Mouse (Mus musculus) hindbrain, embryonic 11.5 days (tissue): Measurements from ENCODE around the gene Dlec1. TPM values are rescaled to one million over a fixed set of nuclear protein-coding genes. Genes with fewer than 3 reads are reported as not detected.

Source experiments
- ATAC-seq: fragments of 200-750 bp; cut with Nextera tagmentation; 2 replicates; pipeline ENCODE4 v1.8.0; 2017; ENCODE audit warnings: mild to moderate bottlenecking, moderate TSS enrichment, moderate library complexity; ENCODE audit not compliant: low FRiP score
- DNase-seq: peaks from one replicate; pipeline ENCODE4 v3.0.0-alpha.2; 2015; ENCODE audit warnings: low spot score
- H3K27ac ChIP-seq: fragments of 300-500 bp; sonication (generic); 2 replicates; pipeline ENCODE4 v1.5.1; 2014; ENCODE audit warnings: mild to moderate bottlenecking, low read depth, low read length
- H3K27me3 ChIP-seq: fragments of 300-500 bp; sonication (generic); 2 replicates; pipeline ENCODE4 v1.6.1; 2014; ENCODE audit warnings: mild to moderate bottlenecking, low read length, moderate library complexity, mixed read lengths; ENCODE audit not compliant: control insufficient read depth, insufficient read depth
- H3K36me3 ChIP-seq: fragments of 300-500 bp; sonication (generic); 2 replicates; pipeline ENCODE4 v1.6.1; 2014; ENCODE audit warnings: mild to moderate bottlenecking, low read length, moderate library complexity, mixed read lengths; ENCODE audit not compliant: control insufficient read depth, insufficient read depth
- H3K4me1 ChIP-seq: fragments of 300-500 bp; sonication (generic); replicated peaks from 2 replicates; pipeline ENCODE4 v1.6.1; 2014; ENCODE audit warnings: low read length, mixed read lengths; ENCODE audit not compliant: control insufficient read depth, insufficient read depth
- H3K4me2 ChIP-seq: fragments of 300-500 bp; sonication (generic); replicated peaks from 2 replicates; pipeline ENCODE4 v1.6.1; 2014; ENCODE audit warnings: mild to moderate bottlenecking, low read depth, low read length
- H3K4me3 ChIP-seq: fragments of 300-500 bp; sonication (generic); 2 replicates; pipeline ENCODE4 v1.5.1; 2014; ENCODE audit warnings: low read depth, low read length
- H3K9ac ChIP-seq: fragments of 300-500 bp; sonication (generic); 2 replicates; pipeline ENCODE4 v1.6.1; 2014; ENCODE audit warnings: low read depth, low read length
- H3K9me3 ChIP-seq: fragments of 300-500 bp; sonication (generic); 2 replicates; pipeline ENCODE4 v1.6.1; 2016; ENCODE audit warnings: low read length; ENCODE audit not compliant: control insufficient read depth
- WGBS: fragments of 180-500 bp; shearing (Covaris S2); extraction: QIAGEN DNeasy Blood & Tissue Kit; methylation state at CpG from one replicate; pipeline ENCODE4 v1.1.7; 2014; 5-methylcytosine and 5-hydroxymethylcytosine counted together
- polyA plus RNA-seq: library from polyadenylated mRNA; unstranded; fragments of >200 nt; fragmentation: Nextera tagmentation; extraction: Ambion mirVana; gene quantifications from 2 replicates; pipeline ENCODE4 v1.2.1, GENCODE M21; 2014

Dlec1 gene
- polyA plus RNA-seq, 1 experiment from 2014 or later = 1.4 TPM

DNA sequence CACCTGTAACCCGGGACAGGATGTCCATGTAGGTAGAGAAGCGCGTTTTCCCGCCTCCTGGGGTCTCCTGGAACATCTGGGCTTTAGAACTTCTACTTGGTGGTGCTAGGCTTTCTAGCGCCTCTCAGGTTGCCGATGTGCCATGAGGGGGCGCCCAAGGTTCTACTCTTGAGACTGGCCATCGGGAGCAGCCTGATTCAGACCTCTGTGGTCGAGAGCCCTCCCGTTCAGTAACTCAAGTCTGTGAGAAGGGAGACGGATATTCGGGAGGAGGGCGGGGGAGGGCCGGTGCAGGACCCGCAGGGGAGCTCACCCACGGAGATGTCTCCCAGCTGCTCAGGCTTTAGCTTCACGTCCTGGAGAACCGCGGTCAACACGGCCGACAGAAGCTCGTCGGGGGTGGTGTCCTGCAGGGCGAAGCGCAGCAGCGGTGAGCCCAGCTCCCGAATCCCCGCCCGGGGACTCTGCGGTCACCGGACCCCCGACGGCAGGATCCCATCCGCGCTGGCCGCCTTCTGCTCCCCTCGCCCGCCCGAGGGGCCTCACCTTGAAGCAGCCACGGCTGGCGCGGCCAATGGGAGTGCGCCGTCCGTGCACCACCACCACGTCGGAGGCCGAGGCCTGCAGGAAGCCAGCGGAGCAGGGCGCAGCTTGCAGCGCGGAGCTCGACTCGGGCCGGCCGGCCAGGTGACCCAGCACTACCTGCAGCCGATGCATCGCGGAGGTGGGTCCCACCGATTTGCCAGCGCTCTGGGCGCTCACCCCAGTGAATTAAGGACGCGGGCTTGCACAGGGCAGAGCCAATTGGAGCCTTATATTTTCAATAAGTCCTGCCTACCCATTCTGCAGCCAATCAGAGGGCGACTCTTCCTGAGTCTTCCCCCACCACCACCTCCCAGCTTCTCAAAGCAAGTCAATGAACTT is 54.3 kb downstream of the Dlec1 start, which contains the start of gene Acaa1b:
Gene Acaa1b (minus strand): TSS at position 816 of the 924 bp plus-strand sequence.
- peak; percentile 88 for DNase-seq
- no peaks in the 10 kb centered on the region for H3K4me1 ChIP-seq
- peak; percentile 92 for ATAC-seq
- no peaks in the 10 kb centered on the region for H3K9me3 ChIP-seq
- H3K27ac ChIP-seq = no peak within 1 kb of the TSS
- peak within 1 kb of the TSS; percentile 47 for H3K4me3 ChIP-seq
- peaks cover 5% of the 10 kb centered on the region; the same call in 1 of the 2 replicates for H3K27me3 ChIP-seq
- H3K9ac ChIP-seq = no peak within 1 kb of the TSS
- WGBS = 1% methylated on average over 59 of the region's 65 CpGs
- peak within 1 kb of the TSS; percentile 58 for H3K4me2 ChIP-seq
- H3K36me3 ChIP-seq = no peaks in the 10 kb centered on the region

DNA sequence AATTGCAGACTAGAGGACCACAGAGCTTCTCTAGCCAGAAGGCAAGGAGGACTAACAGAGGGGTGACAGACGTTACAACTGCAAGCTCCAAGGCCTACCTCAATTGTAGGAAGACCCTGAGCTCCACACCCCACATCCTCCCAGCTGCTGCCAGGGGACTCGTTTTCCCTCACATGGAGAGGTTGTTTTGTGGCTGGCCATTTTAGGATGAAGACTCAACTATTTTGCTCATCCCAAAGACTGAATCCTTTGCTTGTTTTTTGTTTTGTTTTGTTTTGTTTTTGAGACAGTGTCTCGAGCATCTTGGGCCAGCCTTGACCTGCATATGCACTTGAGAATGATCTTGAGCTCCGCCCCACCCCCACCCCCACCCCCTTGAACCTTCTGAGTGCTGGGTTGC is 56.6 kb downstream of the Dlec1 start, which contains the start of gene Gm47289:
Gene Gm47289 (plus strand): TSS at position 301 of the 400 bp plus-strand sequence.
- no peaks in the 10 kb centered on the region for H3K36me3 ChIP-seq
- 58% methylated on average over 4 of the region's 4 CpGs for WGBS
- H3K4me2 ChIP-seq = no peak within 1 kb of the TSS
- no peak within 1 kb of the TSS for H3K27ac ChIP-seq
- no peaks in the 10 kb centered on the region for H3K4me1 ChIP-seq
- no peak within 1 kb of the TSS for H3K9ac ChIP-seq
- H3K27me3 ChIP-seq = peaks cover 5% of the 10 kb centered on the region; the same call in 1 of the 2 replicates
- DNase-seq (no peak), ATAC-seq (no peak)
- H3K9me3 ChIP-seq = no peaks in the 10 kb centered on the region
- no peak within 1 kb of the TSS for H3K4me3 ChIP-seq

DNA sequence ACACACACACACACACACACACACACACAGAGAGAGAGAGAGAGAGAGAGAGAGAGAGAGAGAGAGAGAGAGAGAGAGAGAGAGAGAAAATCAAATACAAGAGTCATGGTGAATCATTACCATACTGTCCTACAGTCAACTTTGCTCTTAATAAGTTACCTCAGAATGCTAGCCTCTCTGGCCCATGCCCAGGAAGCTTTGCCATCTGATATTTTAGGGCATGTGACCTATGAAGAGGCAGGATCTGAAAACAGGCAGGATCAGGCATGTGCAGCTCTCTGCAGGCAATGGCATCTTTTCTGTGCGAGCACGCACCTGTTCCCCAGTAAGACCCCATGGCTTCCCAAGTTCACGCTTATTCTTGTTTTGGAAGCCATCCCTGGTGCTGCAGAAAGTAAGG is 58.4 kb downstream of the Dlec1 start:
- no peaks in the 10 kb centered on the region for H3K9me3 ChIP-seq
- WGBS = 92% methylated on average over 3 of the region's 3 CpGs
- DNase-seq (no peak), ATAC-seq (no peak)
- H3K27me3 ChIP-seq = peaks cover 4% of the 10 kb centered on the region; the same call in 1 of the 2 replicates
- H3K4me3 ChIP-seq = no peak overlapping the region
- no peak overlapping the region for H3K4me2 ChIP-seq
- no peak overlapping the region for H3K27ac ChIP-seq
- no peaks in the 10 kb centered on the region for H3K4me1 ChIP-seq
- no peaks in the 10 kb centered on the region for H3K36me3 ChIP-seq
- no peak overlapping the region for H3K9ac ChIP-seq

DNA sequence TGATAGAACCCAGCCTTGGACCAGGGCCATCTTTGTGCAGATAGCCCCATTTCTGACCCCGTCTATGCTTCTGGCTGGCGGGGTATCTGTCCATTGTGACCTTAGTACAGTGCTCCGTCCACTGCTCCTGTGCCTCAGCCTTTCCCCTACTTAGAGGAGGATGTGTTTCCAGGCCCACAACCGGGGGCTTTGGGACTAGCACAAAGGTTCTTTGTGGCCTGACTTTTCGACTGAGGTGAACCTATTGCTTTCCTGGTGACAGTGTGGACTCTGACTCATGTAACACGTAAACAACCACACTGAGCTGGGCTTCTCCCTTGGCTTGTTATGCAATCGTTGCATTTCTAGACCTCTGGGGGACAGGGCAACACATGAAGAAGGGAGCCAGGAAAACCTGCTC is 62.5 kb downstream of the Dlec1 start:
- no peaks in the 10 kb centered on the region for H3K4me1 ChIP-seq
- DNase-seq = no peak
- H3K27ac ChIP-seq = no peak overlapping the region
- H3K9ac ChIP-seq = no peak overlapping the region
- WGBS = 85% methylated on average over 7 of the region's 7 CpGs
- H3K36me3 ChIP-seq = no peaks in the 10 kb centered on the region
- no peak overlapping the region for H3K4me2 ChIP-seq
- no peaks in the 10 kb centered on the region for H3K27me3 ChIP-seq
- H3K4me3 ChIP-seq = no peak overlapping the region
- H3K9me3 ChIP-seq = no peaks in the 10 kb centered on the region
- no peak for ATAC-seq

DNA sequence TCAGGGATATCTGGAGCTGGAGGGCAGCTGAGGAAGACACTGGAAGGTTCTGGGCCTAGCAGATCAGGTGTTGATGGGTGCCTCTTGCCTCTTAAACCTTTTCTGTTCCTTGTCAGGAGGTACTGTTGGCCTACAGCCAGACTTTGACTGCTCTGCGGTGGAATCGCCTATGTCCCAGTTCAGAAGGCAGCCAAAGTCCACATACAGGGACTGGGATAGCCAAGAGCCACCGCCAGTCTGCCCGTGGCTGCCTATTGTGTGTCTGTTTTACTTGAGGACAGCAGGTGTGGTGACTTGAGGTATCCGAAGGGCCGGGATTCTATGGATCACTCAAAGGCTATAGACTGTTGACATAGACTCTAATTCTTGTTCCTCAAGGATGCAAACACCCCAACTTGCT is 63.3 kb downstream of the Dlec1 start:
- DNase-seq = no peak
- Histone ChIP-seq H3K27ac (no peak overlapping the region), H3K4me1 (no peaks in the 10 kb centered on the region), H3K9ac (no peak overlapping the region), H3K9me3 (no peaks in the 10 kb centered on the region), H3K4me3 (no peak overlapping the region), H3K36me3 (no peaks in the 10 kb centered on the region), H3K27me3 (no peaks in the 10 kb centered on the region), H3K4me2 (no peak overlapping the region)
- WGBS = 94% methylated on average over 6 of the region's 6 CpGs
- no peak for ATAC-seq

DNA sequence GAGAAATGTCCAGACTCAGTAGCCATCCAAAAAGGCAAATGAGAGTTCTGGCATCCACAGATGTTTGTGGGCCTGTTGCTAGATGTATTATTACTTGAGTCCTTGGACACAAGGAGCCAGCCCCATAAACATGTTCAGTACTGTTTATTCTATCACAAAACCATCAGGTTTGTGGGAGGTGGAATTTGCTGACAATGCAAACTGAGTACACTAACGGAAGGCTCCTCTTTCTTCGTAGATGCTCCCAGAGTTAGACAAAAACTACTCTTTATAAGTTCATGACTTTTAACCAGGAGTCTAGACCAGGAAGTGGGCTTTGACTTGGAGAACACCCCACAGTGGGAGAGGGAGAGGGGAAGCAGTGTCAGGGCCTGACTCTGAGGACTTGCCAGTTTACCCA is 65.3 kb downstream of the Dlec1 start:
- Histone ChIP-seq H3K27me3 (no peaks in the 10 kb centered on the region), H3K9me3 (no peaks in the 10 kb centered on the region), H3K4me1 (no peaks in the 10 kb centered on the region), H3K9ac (no peak overlapping the region), H3K36me3 (no peaks in the 10 kb centered on the region), H3K27ac (no peak overlapping the region), H3K4me3 (no peak overlapping the region), H3K4me2 (no peak overlapping the region)
- 94% methylated on average over 2 of the region's 2 CpGs for WGBS
- no peak for DNase-seq
- ATAC-seq = no peak

DNA sequence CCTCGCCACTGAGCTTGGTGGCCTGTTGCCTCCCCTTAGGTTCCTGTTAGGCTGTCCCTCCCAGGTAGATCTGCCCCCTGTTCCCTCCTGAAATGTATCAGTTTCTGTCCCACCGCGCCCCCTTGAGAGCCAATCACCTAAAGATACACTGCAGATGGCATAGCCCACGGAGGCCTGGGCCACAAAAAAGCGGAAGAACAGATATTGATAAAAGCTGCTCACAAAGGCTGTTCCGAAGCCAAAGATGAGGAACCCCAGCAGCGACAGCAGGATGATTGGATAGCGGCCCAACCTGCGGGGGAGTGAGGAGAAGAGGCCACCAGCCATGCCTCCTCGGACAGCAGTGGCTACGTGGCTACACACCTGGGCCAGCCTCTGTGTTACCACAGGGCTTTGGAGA is 77.0 kb downstream of the Dlec1 start:
- DNase-seq (no peak), ATAC-seq (no peak)
- no peak overlapping the region for H3K27ac ChIP-seq
- H3K27me3 ChIP-seq = no peaks in the 10 kb centered on the region
- H3K36me3 ChIP-seq = no peaks in the 10 kb centered on the region
- no peaks in the 10 kb centered on the region for H3K9me3 ChIP-seq
- no peak overlapping the region for H3K9ac ChIP-seq
- H3K4me2 ChIP-seq = no peak overlapping the region
- H3K4me3 ChIP-seq = no peak overlapping the region
- H3K4me1 ChIP-seq = no peaks in the 10 kb centered on the region
- WGBS = 90% methylated on average over 11 of the region's 11 CpGs

DNA sequence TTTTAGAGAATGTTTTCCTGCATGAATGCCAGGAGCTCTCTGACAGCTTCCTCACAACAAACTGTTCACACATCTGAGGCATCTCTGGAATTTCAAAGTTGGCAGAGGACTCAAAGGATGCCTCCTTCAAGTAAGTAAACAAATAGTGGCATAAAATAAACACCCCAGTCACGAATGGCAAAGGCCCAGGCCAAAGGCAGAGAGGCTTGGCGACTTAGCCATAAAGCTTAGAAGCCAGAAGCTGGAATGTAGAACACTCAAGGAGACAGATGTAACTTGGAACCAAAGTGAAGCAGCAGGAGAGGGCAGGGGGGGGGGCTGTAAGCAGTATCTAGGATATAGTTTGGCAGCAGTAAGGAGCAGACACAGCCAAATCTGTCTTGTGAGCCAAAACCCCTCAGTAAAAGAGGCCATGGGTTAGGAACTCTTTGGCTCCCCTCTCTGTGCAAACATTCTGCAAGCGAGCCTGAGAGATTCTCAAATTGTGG is 79.0 kb downstream of the Dlec1 start:
- no peak overlapping the region for H3K27ac ChIP-seq
- no peaks in the 10 kb centered on the region for H3K36me3 ChIP-seq
- no peak for ATAC-seq
- no peaks in the 10 kb centered on the region for H3K9me3 ChIP-seq
- no peak overlapping the region for H3K4me3 ChIP-seq
- H3K9ac ChIP-seq = no peak overlapping the region
- H3K4me1 ChIP-seq = no peaks in the 10 kb centered on the region
- H3K4me2 ChIP-seq = no peak overlapping the region
- 52% methylated on average over 3 of the region's 3 CpGs for WGBS
- no peaks in the 10 kb centered on the region for H3K27me3 ChIP-seq
- no peak for DNase-seq
